Mouse (Mus musculus): ENCODE data around the gene Cd46.

- TF ChIP-seq CTCF (IDR thresholded peaks at IDR 0.05; ENCODE audit: control insufficient read depth, insufficient read depth, insufficient read length) (no peak), MYOD1 (IDR thresholded peaks at IDR 0.05; ENCODE audit: control insufficient read depth, insufficient read length, low read depth) (no peak), USF1 (IDR thresholded peaks at IDR 0.05; ENCODE audit: low read depth) (no peak), MAX (IDR thresholded peaks at IDR 0.05) (no peak)
These were observed 85.8 kb downstream of the Cd46 start for GRCm38 (mm10) chr1:195006267-195006666.

Data from C2C12 (cell line).